Mouse (Mus musculus) myocyte (in vitro differentiated cells): ENCODE measurements around the gene Crtap. TPM values are rescaled to one million over a fixed set of nuclear protein-coding genes. Genes with fewer than 3 reads are reported as not detected.
A peak's percentile ranks its signal among the peaks of the same experiment; 100 is the strongest.
"Not testable (repeated sequence)": the region's sequence is repeated elsewhere in the genome, so short reads cannot be mapped to it uniquely, and the experiment has no call there.

Experiments used
- H3K27me3 ChIP-seq: one replicate; pipeline ENCODE4 v1.6.1; 2011; ENCODE audit not compliant: control insufficient read depth, insufficient read depth, insufficient read length
- H3K36me3 ChIP-seq: one replicate; pipeline ENCODE4 v1.6.1; 2011; ENCODE audit not compliant: control insufficient read depth, insufficient read depth
- H3K4me2 ChIP-seq: one replicate; pipeline ENCODE4 v1.6.1; 2011; ENCODE audit warnings: low read depth, control low read depth
- H3K4me3 ChIP-seq: one replicate; pipeline ENCODE4 v1.5.1; 2011; ENCODE audit warnings: mild to moderate bottlenecking, control low read depth, moderate library complexity
- H3K79me2 ChIP-seq: one replicate; pipeline ENCODE4 v1.6.1; 2011; ENCODE audit not compliant: control insufficient read depth, insufficient read depth
- H3ac ChIP-seq: one replicate; pipeline ENCODE4 v1.6.1; 2011; ENCODE audit not compliant: control insufficient read depth, insufficient read length
- CEBPB ChIP-seq: IDR thresholded peaks from 2 replicates; pipeline ENCODE4 v1.6.1; 2011; ENCODE audit warnings: mild to moderate bottlenecking, moderate library complexity; ENCODE audit not compliant: poor library complexity, insufficient read depth, severe bottlenecking
- E2F4 ChIP-seq: IDR thresholded peaks from one replicate; pipeline ENCODE4 v1.6.1; 2011; ENCODE audit warnings: mild to moderate bottlenecking, control low read depth, moderate library complexity; ENCODE audit not compliant: insufficient read depth
- MAX ChIP-seq: IDR thresholded peaks from one replicate; pipeline ENCODE4 v1.6.1; 2011; ENCODE audit warnings: low read depth, mild to moderate bottlenecking, control low read depth
- MYOD1 ChIP-seq, 3 experiments: IDR thresholded peaks; one replicate each; pipeline ENCODE4 v1.6.1; 2011; ENCODE audit warnings: control low read depth in 2 of 3, low read depth in 2 of 3, mild to moderate bottlenecking in 2 of 3, moderate library complexity in 1 of 3; ENCODE audit not compliant: insufficient read length in 2 of 3, control insufficient read depth in 1 of 3
- MYOG ChIP-seq, 3 experiments: IDR thresholded peaks; one replicate each; pipeline ENCODE4 v1.6.1; 2011; ENCODE audit warnings: control low read depth in 2 of 3, low read depth in 2 of 3, mild to moderate bottlenecking in 2 of 3; ENCODE audit not compliant: insufficient read length in 2 of 3, control insufficient read depth in 1 of 3, insufficient read depth in 1 of 3
- POLR2A ChIP-seq: IDR thresholded peaks from one replicate; pipeline ENCODE4 v1.6.1; 2011; ENCODE audit warnings: low read depth, mild to moderate bottlenecking, control low read depth, moderate library complexity; ENCODE audit not compliant: insufficient read length
- POLR2AphosphoS2 ChIP-seq: IDR thresholded peaks from one replicate; pipeline ENCODE4 v1.6.1; 2011; ENCODE audit warnings: low read depth, control low read depth; ENCODE audit not compliant: insufficient read length
- REST ChIP-seq: IDR thresholded peaks from one replicate; pipeline ENCODE4 v1.6.1; 2011; ENCODE audit warnings: mild to moderate bottlenecking, control low read depth, moderate library complexity; ENCODE audit not compliant: insufficient read depth, insufficient read length
- SRF ChIP-seq: IDR thresholded peaks from one replicate; pipeline ENCODE4 v1.6.1; 2011; ENCODE audit warnings: low read depth; ENCODE audit not compliant: control insufficient read depth, insufficient read length
- TCF12 ChIP-seq: IDR thresholded peaks from one replicate; pipeline ENCODE4 v1.6.1; 2011; ENCODE audit warnings: mild to moderate bottlenecking, control low read depth; ENCODE audit not compliant: poor library complexity, insufficient read depth, severe bottlenecking
- TCF3 ChIP-seq: IDR thresholded peaks from one replicate; pipeline ENCODE4 v1.6.1; 2011; ENCODE audit warnings: low read depth, control low read depth; ENCODE audit not compliant: insufficient read length
- USF1 ChIP-seq: IDR thresholded peaks from one replicate; pipeline ENCODE4 v1.6.1; 2011; ENCODE audit warnings: low read depth, mild to moderate bottlenecking, control low read depth, moderate library complexity
- polyA plus RNA-seq: library from polyadenylated mRNA; unstranded; fragments of >200 nt; fragmentation: generic; extraction: Trizol; gene quantifications from one replicate; pipeline ENCODE4 v1.2.1, GENCODE M21; 2012; ENCODE audit warnings: missing spikeins

Crtap gene
- polyA plus RNA-seq, 1 experiment = 66.3 TPM

DNA sequence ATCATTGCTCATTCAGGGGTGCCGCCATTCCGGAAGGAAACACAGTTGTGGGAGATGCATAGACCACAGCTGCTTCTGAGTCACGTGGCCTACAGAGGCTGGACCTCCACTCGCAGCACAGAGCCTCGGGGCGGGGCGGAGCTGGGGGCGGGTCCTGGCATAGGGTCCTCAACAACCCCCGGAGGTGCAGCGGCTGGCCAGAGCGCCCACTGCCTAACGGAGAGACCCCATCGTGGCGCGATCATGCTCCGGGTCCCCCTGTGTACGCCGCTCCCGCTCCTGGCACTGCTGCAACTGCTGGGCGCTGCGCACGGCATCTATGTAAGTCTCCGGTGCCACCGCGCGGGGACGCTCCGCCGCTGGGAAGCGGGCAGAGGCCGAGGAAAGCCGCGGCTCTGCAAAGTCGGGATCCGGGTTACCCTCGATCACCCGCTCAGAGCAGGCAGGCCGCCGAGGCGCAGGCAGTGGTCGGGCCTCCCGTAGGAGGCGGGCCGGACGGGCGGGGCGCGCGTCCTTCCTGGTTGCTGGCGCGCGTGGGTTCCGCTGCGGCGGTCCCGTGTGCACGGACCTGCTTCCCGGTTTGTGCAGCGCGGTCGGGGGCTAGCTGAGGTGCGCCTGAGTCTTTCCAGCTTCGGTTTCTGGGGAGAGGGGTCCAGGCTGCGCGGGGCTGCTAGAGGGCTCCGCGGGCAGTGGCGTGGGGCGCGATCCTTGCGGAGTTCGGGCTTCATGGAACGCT lies 10.6 kb upstream of the Crtap start, which contains the start of the genes Glb1 and Tmppe:
Glb1 (plus strand) TSS at position 128 of the 736 bp plus-strand sequence.
Tmppe (plus strand) TSS at position 157 of the 736 bp plus-strand sequence.
- Histone ChIP-seq H3K4me2 (peak within 1 kb of the TSS; percentile 84), H3K79me2 (peaks cover 14% of the 10 kb centered on the region), H3K27me3 (no peaks in the 10 kb centered on the region), H3K36me3 (no peaks in the 10 kb centered on the region), H3K4me3 (peak within 1 kb of the TSS; percentile 55), H3ac (peak within 1 kb of the TSS; percentile 49)
- TF ChIP-seq USF1 (peak; percentile 94), MYOD1 (IDR thresholded peaks at IDR 0.05; ENCODE audit: control insufficient read depth in 1 of 3, insufficient read length in 2 of 3, low read depth in 2 of 3) (peak in 2 of 3 experiments; percentile 85), TCF12 (no peak), MAX (no peak), E2F4 (no peak), MYOG (IDR thresholded peaks at IDR 0.05; ENCODE audit: control insufficient read depth in 1 of 3, insufficient read depth in 1 of 3, insufficient read length in 2 of 3, low read depth in 2 of 3) (peak; percentile 33 to 84 (median 49)), POLR2AphosphoS2 (peak; percentile 89), REST (no peak), SRF (no peak), POLR2A (peak; percentile 86), CEBPB (no peak), TCF3 (no peak)

DNA sequence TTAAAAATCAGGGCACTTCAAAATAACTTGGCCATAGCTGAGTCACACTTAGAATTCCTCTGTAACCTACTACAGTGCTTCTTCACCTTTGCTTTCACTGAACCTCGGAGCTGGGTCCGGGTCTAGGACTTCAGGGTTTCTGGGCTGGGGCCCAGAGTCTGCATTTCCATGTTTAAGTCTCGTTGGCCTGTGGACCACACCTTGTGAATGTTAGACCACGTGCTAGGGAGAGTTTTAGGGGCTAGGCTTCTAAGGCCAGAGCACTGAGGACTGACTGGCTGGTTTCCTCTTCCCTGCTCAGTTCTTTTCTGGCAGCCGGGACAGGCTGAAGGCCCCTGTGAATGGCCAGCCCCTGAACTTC lies 10.1 kb upstream of the Crtap start:
- no peaks in the 10 kb centered on the region for H3K27me3 ChIP-seq
- H3K79me2 ChIP-seq = peaks cover 14% of the 10 kb centered on the region
- H3K36me3 ChIP-seq = no peaks in the 10 kb centered on the region
- H3ac ChIP-seq = peak overlapping the region; percentile 49
- H3K4me2 ChIP-seq = peak overlapping the region; percentile 84
- H3K4me3 ChIP-seq = peak overlapping the region; percentile 55
- TF ChIP-seq MYOD1 (IDR thresholded peaks at IDR 0.05; ENCODE audit: control insufficient read depth in 1 of 3, insufficient read length in 2 of 3, low read depth in 2 of 3) = no peak
- no peak for TF ChIP-seq E2F4
- no peak for TF ChIP-seq POLR2A
- TF ChIP-seq MYOG (IDR thresholded peaks at IDR 0.05; ENCODE audit: control insufficient read depth in 1 of 3, insufficient read depth in 1 of 3, insufficient read length in 2 of 3, low read depth in 2 of 3) = no peak
- TF ChIP-seq TCF12 = no peak
- no peak for TF ChIP-seq POLR2AphosphoS2

DNA sequence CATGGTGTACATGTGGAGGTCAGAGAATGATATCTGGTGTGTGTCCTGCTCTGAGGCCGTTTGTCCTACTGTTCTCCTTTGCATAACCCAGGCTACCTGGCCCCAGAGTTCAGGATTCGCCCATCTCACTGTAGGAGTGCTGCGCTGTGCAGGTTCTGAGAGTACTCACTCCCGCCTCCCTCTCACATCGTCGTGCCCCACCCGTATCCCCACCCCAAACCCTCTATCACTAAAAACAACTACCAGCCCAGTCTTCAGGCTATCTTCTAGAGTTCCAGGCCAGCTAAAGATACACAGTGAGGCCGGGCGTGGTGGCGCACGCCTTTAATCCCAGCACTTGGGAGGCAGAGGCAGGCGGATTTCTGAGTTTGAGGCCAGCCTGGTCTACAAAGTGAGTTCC lies 9.2 kb upstream of the Crtap start:
- no peak overlapping the region for H3K4me3 ChIP-seq
- TF ChIP-seq SRF = no peak
- no peak for TF ChIP-seq POLR2A
- TF ChIP-seq MYOD1 (IDR thresholded peaks at IDR 0.05; ENCODE audit: control insufficient read depth in 1 of 3, insufficient read length in 2 of 3, low read depth in 2 of 3) = no peak
- TF ChIP-seq CEBPB = no peak
- no peak for TF ChIP-seq MYOG (IDR thresholded peaks at IDR 0.05; ENCODE audit: control insufficient read depth in 1 of 3, insufficient read depth in 1 of 3, insufficient read length in 2 of 3, low read depth in 2 of 3)
- TF ChIP-seq MAX = no peak
- TF ChIP-seq TCF3 = no peak
- TF ChIP-seq E2F4 = no peak
- TF ChIP-seq TCF12 = no peak
- no peak for TF ChIP-seq REST
- no peak for TF ChIP-seq POLR2AphosphoS2
- TF ChIP-seq USF1 = no peak
- H3ac ChIP-seq = no peak overlapping the region
- no peaks in the 10 kb centered on the region for H3K27me3 ChIP-seq
- peaks cover 14% of the 10 kb centered on the region for H3K79me2 ChIP-seq
- no peak overlapping the region for H3K4me2 ChIP-seq
- H3K36me3 ChIP-seq = no peaks in the 10 kb centered on the region

DNA sequence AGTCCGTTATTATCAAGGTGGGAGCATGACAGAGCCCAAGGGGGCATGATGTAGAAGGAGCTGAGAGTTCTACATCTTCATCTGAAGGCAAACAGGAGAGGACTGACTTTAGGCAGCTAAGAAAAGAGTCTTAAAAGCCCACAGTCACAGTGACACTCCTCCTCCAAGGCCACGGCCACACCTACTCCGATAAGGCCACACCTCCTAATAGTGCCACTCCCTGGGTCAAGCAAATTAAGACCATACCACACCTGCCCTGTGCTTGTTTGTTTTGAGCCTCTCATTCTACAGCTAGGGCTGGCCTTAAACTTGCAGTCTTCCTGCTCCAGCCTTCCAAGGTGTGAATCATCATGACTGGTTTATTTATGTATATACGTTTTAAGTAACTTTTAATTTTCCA lies 4.8 kb upstream of the Crtap start:
- H3ac ChIP-seq = no peak overlapping the region
- no peak overlapping the region for H3K4me2 ChIP-seq
- TF ChIP-seq TCF3 (no peak), MYOG (IDR thresholded peaks at IDR 0.05; ENCODE audit: control insufficient read depth in 1 of 3, insufficient read depth in 1 of 3, insufficient read length in 2 of 3, low read depth in 2 of 3) (no peak), TCF12 (no peak)
- H3K27me3 ChIP-seq = no peaks in the 10 kb centered on the region
- H3K4me3 ChIP-seq = no peak overlapping the region
- no peaks in the 10 kb centered on the region for H3K79me2 ChIP-seq
- no peaks in the 10 kb centered on the region for H3K36me3 ChIP-seq

DNA sequence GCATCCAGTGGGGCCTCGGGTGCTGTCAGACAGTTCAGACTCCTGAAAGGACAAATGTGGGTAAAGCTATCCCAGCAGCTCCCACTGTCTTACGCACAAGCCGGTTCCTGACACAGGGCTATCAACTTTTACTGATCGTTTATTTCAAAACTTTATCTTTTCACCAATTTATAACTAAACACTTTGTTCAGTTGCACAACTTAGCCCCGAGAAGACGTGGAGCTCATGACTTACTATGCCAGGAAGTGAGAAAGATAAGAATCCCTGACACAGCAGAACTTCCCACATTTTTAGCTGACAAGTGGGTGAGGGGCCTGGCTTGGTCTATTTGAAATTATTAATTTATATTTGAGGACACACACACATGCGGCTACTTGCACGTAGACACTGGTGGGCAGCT lies 4.2 kb upstream of the Crtap start:
- no peaks in the 10 kb centered on the region for H3K79me2 ChIP-seq
- no peak overlapping the region for H3K4me3 ChIP-seq
- TF ChIP-seq SRF (no peak), TCF12 (no peak), USF1 (no peak), MAX (no peak), MYOD1 (IDR thresholded peaks at IDR 0.05; ENCODE audit: control insufficient read depth in 1 of 3, insufficient read length in 2 of 3, low read depth in 2 of 3) (no peak), CEBPB (no peak), POLR2A (no peak), REST (no peak), TCF3 (no peak), MYOG (IDR thresholded peaks at IDR 0.05; ENCODE audit: control insufficient read depth in 1 of 3, insufficient read depth in 1 of 3, insufficient read length in 2 of 3, low read depth in 2 of 3) (no peak), E2F4 (no peak), POLR2AphosphoS2 (no peak)

DNA sequence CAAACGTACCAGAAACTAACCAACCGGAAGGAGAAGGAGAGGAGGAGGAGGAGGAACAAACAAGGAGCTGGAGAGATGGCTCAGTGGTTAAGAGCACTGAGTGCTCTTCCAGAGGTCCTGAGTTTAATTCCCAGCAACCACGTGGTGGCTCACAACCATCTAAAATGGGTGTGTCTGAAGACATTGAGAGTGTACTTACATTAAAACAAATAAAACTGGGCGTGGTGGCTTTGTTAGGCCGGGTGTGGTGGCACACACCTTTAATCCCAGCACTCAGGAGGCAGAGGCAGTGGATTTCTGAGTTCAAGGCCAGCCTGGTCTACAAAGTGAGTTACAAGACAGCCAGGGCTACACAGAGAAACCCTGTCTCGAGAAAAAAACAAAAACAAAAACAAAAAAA lies 3.7 kb upstream of the Crtap start:
- not testable (repeated sequence) for H3K27me3 ChIP-seq, H3K36me3 ChIP-seq, H3K4me3 ChIP-seq, H3K79me2 ChIP-seq, H3ac ChIP-seq, H3K4me2 ChIP-seq

More for the DNA sequence above, 4.2 kb upstream of the Crtap start:
- H3K27me3 ChIP-seq = no peaks in the 10 kb centered on the region
- H3K36me3 ChIP-seq = no peaks in the 10 kb centered on the region
- no peak overlapping the region for H3ac ChIP-seq
- no peak overlapping the region for H3K4me2 ChIP-seq
